Mouse (Mus musculus) adrenal gland, adult 8-10 months (tissue): ENCODE results near the gene Olfr1099. TPM values are rescaled to one million over a fixed set of nuclear protein-coding genes. Genes with fewer than 3 reads are reported as not detected.

ENCODE experiments used
- DNase-seq: peaks from one replicate; pipeline ENCODE4 v3.0.0; 2022
- total RNA-seq, 4 experiments: library from RNA; stranded (reverse); gene quantifications; 2 replicates each; pipeline ENCODE4 v1.2.4; 2022

The Olfr1099 gene
- not detected for total RNA-seq

DNA sequence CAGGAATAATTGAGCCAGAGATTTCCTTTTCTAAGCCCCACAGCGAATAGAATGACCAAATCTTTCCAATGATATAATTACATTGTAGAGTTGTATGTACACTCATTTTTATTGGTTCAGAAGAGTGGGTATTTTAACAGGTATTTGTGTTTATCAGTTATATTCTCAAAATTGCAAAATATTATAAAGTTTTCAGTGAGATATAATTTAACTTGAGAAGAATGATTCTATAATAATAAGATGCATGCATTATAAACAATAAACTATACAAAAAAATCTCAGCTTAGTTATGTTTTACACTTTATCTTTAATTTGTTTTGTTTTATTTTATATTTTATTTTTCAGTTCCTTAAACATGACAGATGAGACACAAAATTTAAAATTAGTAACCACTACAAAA lies at the start of gene Olfr1099:
Gene Olfr1099, minus strand, starts transcription at position 101 of the 400 bp plus-strand sequence.
- no peak for DNase-seq

DNA sequence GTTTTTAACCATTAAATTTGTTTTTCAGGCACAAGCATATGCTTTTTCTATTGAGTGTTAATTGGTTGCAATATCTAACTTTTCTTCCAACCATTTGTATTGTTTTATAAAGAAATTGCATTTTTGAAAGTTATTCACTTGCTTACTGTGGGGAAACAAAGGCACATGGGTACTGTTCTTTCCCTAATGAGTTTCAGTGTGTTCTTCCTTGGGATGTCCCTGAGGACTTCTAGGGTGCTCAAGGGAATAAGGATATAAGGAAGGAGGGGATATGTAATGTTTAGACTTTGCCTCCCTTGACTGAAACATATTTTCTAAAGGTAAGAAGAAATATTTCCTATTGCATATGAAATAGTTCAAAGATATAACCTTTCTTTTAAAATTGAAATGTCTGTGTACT lies 37.6 kb upstream of the Olfr1099 start, which contains the start of gene Olfr1102:
Gene Olfr1102, plus strand, starts transcription at position 301 of the 400 bp plus-strand sequence.
- DNase-seq = no peak

DNA sequence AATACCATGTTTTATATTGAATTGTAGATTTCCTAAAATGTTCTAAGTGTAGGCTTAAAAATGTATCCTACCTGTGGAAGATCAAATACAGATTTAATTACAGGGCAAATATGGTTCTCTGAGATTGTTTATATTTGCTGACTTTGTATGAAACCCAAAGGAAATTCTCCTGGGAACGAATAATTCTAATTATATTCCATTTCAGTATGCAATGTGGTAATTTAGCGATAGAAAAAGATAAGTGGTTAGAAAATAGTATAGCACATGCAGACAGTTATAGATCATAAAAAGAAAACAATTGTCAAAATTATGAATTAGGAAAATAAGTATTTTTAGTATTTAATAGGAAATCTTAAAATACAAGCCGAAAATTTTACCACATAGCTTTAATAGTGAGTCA lies 30.6 kb upstream of the Olfr1099 start, which contains the start of gene Olfr1101:
Gene Olfr1101, minus strand, starts transcription at position 101 of the 400 bp plus-strand sequence.
- DNase-seq = no peak

DNA sequence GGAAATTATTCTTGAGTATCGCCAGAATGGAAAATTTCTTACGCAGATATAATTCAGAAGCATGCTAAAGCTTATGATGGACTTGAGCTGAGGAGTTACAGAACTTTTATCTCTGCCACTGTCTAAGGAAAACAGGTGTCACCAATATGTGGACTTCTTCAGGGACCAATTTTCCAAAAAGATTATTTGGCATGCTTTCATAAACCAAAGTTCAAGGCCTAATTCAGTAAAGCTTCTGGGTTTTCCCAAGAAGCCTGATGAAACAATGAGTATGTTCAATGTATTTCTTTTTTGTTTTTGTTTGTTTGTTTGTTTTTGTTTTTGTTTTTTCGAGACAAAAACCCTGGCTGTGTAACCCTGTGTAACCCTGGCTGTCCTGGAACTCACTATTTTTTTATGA lies 19.4 kb upstream of the Olfr1099 start, which contains the start of gene Olfr1100:
Gene Olfr1100, minus strand, starts transcription at position 101 of the 400 bp plus-strand sequence.
- DNase-seq = no peak

DNA sequence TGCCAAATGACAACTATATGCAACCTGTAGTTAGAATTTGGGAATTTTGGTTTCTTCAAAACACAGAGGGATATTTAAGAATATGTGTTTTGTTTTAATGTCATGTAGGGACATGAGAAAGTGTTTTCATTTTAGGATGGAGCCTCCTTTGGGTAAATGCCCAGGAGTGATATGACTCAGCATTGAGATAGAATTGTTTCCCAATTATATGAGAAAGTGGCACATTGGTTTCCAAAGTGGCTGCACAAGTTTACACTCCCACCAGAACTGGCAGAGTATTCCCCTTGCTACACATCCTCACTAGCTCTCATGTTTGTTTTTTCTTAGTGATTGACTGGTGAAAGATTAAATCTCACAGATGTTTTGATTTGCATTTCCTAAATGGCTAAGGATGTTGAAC lies 33.9 kb downstream of the Olfr1099 start:
- DNase-seq = no peak

DNA sequence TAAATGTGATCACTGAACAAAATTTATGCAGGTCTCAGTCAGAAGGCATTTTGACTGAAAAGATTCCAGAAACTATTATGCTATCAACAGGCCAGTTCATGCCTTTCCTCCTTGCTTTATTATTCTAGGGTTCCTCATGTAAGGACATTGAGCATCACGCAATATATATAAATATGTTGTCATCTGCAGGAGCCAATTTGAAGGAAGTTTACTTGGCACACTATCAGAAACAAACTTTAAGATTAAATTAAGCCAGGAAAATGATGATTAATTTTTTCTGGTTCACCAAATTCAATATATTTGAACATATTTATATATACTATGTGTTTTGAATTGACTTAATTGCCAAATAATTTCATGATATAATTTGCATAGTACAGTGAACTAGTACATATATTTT lies 36.0 kb downstream of the Olfr1099 start, which contains the start of gene Olfr1098:
Gene Olfr1098, minus strand, starts transcription at position 101 of the 400 bp plus-strand sequence.
- DNase-seq = no peak

DNA sequence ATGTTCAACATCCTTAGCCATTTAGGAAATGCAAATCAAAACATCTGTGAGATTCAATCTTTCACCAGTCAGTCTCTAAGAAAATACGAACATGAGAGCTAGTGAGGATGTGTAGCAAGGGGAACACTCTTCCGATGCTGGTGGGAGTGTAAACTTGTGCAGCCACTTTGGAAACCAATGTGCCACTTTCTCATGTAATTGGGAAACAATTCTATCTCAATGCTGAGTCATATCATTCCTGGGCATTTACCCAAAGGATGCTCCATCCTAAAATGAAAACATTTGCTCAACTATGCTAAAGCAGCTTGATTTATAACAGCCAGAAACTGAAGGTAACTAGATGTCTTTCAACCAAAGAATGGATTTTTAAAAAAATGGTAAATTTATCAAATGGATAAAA lies 54.8 kb downstream of the Olfr1099 start:
- no peak for DNase-seq

Other genes with a start within 250 kb of the Olfr1099 start
- gene Olfr1089, start 227.0 kb downstream of the Olfr1099 start, total RNA-seq = not detected
- gene Olfr1090, start 201.7 kb downstream of the Olfr1099 start, total RNA-seq = not detected
- gene Olfr1093, start 178.2 kb downstream of the Olfr1099 start, total RNA-seq = not detected
- not detected for gene Olfr141, start 150.7 kb downstream of the Olfr1099 start, total RNA-seq
- not detected for gene Olfr1094, start 136.0 kb downstream of the Olfr1099 start, total RNA-seq
- not detected for gene Olfr1095, start 109.0 kb downstream of the Olfr1099 start, total RNA-seq
- not detected for gene Gm13723, start 85.9 kb downstream of the Olfr1099 start, total RNA-seq
- gene Olfr1097, start 68.5 kb downstream of the Olfr1099 start, total RNA-seq = not detected
- gene Olfr1098, start 36.1 kb downstream of the Olfr1099 start, total RNA-seq = not detected
- not detected for gene Olfr1100, start 19.3 kb upstream of the Olfr1099 start, total RNA-seq
- gene Olfr1101, start 30.5 kb upstream of the Olfr1099 start, total RNA-seq = not detected
- not detected for gene Olfr1102, start 37.7 kb upstream of the Olfr1099 start, total RNA-seq
- not detected for gene Olfr1104, start 66.4 kb upstream of the Olfr1099 start, total RNA-seq
- not detected for gene Olfr1105, start 75.8 kb upstream of the Olfr1099 start, total RNA-seq
- gene Olfr1106, start 91.6 kb upstream of the Olfr1099 start, total RNA-seq = not detected
- gene Olfr1107, start 115.1 kb upstream of the Olfr1099 start, total RNA-seq = not detected
- not detected for gene Olfr1109, start 135.3 kb upstream of the Olfr1099 start, total RNA-seq
- gene Olfr259, start 153.9 kb upstream of the Olfr1099 start, total RNA-seq = not detected
- not detected for gene Olfr1110, start 179.6 kb upstream of the Olfr1099 start, total RNA-seq
- gene Olfr1111, start 191.9 kb upstream of the Olfr1099 start, total RNA-seq = not detected
- gene Olfr1112, start 227.1 kb upstream of the Olfr1099 start, total RNA-seq = not detected
- not detected for gene Olfr1113, start 248.3 kb upstream of the Olfr1099 start, total RNA-seq